Mouse (Mus musculus): Measurements from ENCODE around the gene Atg9a. TPM values are rescaled to one million over a fixed set of nuclear protein-coding genes. Genes with fewer than 3 reads are reported as not detected.

The Atg9a gene
- total RNA-seq, 2 experiments from 2014 or later, result 61.1 to 68.8 TPM

DNA sequence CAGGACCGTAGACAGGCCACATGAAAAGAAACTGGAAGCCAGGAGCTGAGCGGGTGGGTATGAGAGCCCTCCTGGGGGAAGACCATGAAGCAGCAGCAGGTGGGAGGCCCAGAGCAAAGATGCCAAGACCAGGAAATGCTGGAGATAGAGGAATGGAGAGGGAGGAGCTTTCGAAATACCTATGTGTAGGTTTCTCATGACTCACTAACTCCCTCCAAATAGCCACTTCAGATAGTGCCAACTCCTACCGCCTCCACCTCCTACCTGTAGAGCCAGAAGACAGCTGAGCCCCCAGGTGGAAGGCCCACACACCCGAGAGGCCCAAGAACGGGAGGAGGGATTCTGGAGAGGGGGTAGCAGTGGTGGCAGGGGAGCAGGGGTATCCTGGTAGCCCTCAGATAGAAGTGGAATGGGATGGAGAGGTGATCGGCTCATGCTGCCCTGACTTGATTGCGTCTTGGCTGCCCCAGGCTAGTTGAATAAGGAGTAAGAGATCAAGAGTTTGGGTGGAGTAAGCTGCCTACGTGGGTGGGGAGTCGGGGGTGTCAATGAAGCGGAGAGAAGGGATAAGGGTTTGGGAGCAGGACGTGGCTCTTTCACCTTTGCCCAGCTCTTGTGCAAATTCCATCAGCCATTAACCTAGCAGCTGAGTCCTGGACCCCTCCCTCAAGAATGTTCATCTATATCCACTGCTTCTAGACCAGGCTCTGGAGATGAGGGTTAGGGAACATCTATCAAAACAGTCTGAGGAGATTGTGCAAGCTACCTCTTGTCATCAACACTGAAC lies 58.4 kb downstream of the Atg9a start, which contains the start of gene Slc23a3:
Gene Slc23a3 (minus strand): TSS at position 470 of the 787 bp plus-strand sequence.
- intact Hi-C loops (cut with DNase I), result no loop called here
- DNase-seq, result no peak

Small RNA genes lying within 50 kb of the gene (microRNA-seq; reads per million reads assigned to microRNA genes)
- 0 reads per million in 2 experiments for gene Gm27943

Other genes with a start within 250 kb of the Atg9a start
- under 1 TPM in 1 of 2 experiments, not detected in 1; 0.12 TPM for gene Ihh, start 240.5 kb downstream of the Atg9a start, total RNA-seq (2021)
- gene Nhej1, start 67.0 kb downstream of the Atg9a start, total RNA-seq (2021), result 1 to 10 TPM; 2.6 to 4.0 TPM
- gene Slc23a3, start 58.3 kb downstream of the Atg9a start, total RNA-seq (2021), result 1 to 10 TPM in 1 of 2 experiments, under 1 TPM in 1; 0.78 to 1.0 TPM
- gene Cnppd1, start 49.5 kb downstream of the Atg9a start, total RNA-seq (2021), result 10 to 100 TPM; 28.7 to 29.2 TPM
- 10 to 100 TPM; 23.9 to 27.4 TPM for gene Retreg2, start 49.4 kb downstream of the Atg9a start, total RNA-seq (2021)
- 10 to 100 TPM; 16.0 to 16.7 TPM for gene Zfand2b, start 23.6 kb downstream of the Atg9a start, total RNA-seq (2021)
- gene Abcb6, start 11.8 kb downstream of the Atg9a start, total RNA-seq (2021), result 10 to 100 TPM; 25.7 to 26.4 TPM
- 10 to 100 TPM; 13.5 to 13.6 TPM for gene Ankzf1, start within 50 bp of the Atg9a start, total RNA-seq (2021)
- 1 to 10 TPM; 5.2 to 6.7 TPM for gene Glb1l, start 18.6 kb upstream of the Atg9a start, total RNA-seq (2021)
- 10 to 100 TPM; 55.9 to 58.1 TPM for gene Stk16, start 18.6 kb upstream of the Atg9a start, total RNA-seq (2021)
- 100 to 1,000 TPM; 546 to 642 TPM for gene Tuba4a, start 27.7 kb upstream of the Atg9a start, total RNA-seq (2021)
- not detected for gene A630095N17Rik, start 39.9 kb upstream of the Atg9a start, total RNA-seq (2021)
- gene Dnajb2, start 44.2 kb upstream of the Atg9a start, total RNA-seq (2021), result 10 to 100 TPM; 66.4 to 74.6 TPM
- under 1 TPM; 0.44 to 0.60 TPM for gene Ptprn, start 72.3 kb upstream of the Atg9a start, total RNA-seq (2021)
- gene Resp18, start 86.2 kb upstream of the Atg9a start, total RNA-seq (2021), result not detected
- 10 to 100 TPM; 85.6 to 88.5 TPM for gene Dnpep, start 125.8 kb upstream of the Atg9a start, total RNA-seq (2021)
- gene Des, start 168.1 kb upstream of the Atg9a start, total RNA-seq (2021), result 1,000 to 10,000 TPM; 1,039 to 1,057 TPM
- 100 to 1,000 TPM; 125 to 126 TPM for gene Speg, start 183.1 kb upstream of the Atg9a start, total RNA-seq (2021)
- 10 to 100 TPM; 32.3 to 32.5 TPM for gene Gmppa, start 243.7 kb upstream of the Atg9a start, total RNA-seq (2021)